Mouse (Mus musculus) heart, embryonic 11.5 days (tissue): Measurements from ENCODE around the gene Edem3. TPM values are rescaled to one million over a fixed set of nuclear protein-coding genes. Genes with fewer than 3 reads are reported as not detected.

Source experiments
- polyA plus RNA-seq: library from polyadenylated mRNA; unstranded; fragments of >200 nt; fragmentation: Nextera tagmentation; extraction: Ambion mirVana; gene quantifications from 2 replicates; pipeline ENCODE4 v1.2.1, GENCODE M21; 2014

The Edem3 gene
- polyA plus RNA-seq, 1 experiment from 2014 or later: 18.3 TPM

Other genes starting within 250 kb of the Edem3 start
- 2.3 and 3.1 TPM in 2 replicates for gene Fam129a, start 184.2 kb upstream of the Edem3 start, polyA plus RNA-seq